Mouse (Mus musculus): ENCODE measurements at regions not wholly inside any gene's neighbourhood (a gene's known extent, or its start where the extent isn't known, plus 50 kb on each side); places are given as distances from the start of the nearest gene placed in this dataset.

DNA sequence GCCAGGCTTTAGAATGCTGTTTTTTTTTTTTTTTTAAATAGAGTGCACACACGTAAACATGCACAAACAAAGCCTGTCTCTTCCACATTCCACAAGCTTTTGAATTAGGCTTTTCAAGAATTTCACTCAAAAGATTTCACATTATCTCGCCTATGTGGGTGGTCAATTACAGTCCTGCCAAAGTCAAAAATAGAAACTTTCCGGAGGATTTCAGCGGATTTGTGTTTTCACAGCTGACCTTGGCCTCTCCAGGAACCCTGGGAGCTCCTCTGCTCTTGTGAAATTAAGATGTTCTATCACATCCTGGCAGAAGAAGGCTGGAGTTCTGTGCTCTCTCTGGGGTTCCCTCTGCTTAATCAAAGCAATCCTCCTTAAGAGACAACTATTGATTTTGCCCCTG is 360.9 kb upstream of the Tenm4 start:
- no peak for DNase-seq (ENCODE audit: extremely low spot score in 1 of 2, low spot score in 1 of 2)

DNA sequence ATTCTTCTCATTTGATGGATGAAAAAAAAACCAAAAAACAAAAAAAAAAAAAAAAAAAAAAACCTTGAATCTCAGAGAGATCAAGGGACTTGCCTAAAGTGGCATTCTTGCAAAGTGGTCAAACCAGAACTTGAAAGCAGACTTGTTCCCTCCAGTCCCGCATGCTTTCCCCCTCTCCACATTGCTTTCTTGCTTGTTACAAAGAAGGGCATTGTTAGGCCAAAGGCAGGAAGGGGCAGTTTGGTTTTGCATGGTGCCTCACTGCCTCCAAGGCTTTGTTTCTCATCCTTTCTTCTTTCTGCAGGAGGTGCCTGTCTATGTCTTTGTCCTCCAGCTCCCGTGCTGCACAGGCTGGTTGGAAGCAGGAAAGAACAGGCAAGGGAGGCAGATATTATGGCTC is 356.2 kb upstream of the Tenm4 start:
- DNase-seq (ENCODE audit: extremely low spot score in 1 of 2, low spot score in 1 of 2), result no peak

DNA sequence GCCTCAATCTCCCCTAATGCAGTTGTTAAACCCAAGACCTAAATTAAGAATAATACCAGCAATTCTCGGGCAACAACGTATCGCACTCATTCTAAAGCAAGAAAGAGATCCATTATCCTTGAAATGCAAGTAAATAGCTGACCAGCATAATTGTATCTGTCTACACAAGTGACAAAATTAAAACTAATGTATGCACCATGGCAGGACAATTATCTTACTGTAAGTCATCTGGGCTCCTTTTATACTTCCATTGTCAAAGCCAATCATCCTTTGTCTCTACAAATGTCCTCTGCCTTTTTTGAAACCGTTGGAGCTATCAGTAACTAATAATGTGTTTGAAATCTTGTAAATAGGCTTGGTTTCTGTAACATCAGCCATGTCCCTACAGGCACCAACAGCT is 347.5 kb upstream of the Tenm4 start:
- no peak for DNase-seq (ENCODE audit: extremely low spot score in 1 of 2, low spot score in 1 of 2)

DNA sequence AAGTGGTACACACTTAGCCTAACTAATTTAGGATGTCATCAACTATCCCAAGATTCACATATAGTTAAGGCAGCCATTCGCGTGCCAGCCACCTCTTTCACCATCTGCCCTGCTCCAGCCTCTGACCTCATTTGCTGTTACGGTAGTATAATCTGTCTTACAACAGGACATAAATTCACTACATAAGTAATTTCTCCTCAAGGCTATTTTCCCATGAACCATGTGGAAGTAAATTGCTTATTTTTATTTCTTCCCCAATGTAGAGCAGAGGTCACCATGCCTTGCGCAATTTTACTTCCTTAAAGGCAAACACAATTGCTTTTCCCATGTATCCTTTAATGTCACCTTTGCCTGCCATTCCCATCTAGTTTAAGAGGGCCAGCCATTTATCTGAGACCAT is 341.2 kb upstream of the Tenm4 start:
- DNase-seq (ENCODE audit: extremely low spot score in 1 of 2, low spot score in 1 of 2), result no peak

DNA sequence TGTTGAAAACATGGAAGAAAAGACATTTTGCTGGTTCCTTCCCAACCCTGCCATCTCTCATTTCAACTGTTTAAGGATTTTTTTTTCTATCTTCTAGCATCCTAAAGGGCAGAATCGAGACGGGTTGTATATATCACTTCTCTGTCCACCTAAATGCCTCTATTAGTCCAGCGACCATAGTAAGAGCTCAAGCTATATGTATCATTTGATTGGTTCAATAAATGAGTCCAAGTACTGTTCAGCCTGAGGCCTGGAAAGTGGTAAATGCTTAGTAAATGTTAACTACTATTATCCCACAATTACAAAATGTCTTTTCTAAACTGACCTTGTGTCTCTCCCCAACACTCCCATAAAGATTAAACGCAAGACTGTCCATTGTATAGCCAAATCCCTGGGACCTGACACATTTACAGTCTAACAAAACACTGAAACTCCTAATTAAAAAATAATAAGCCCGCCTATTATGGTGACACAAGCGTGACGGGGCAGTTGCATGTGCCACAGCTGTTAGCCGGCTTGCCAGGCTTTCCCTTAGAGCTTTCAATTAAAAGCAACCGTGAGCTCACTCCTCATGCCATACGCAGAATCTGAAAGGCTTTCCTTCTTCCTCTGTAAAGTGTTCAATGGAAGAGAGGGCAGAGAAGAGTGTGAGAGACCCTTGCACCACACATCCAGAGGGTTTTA is 336.7 kb upstream of the Tenm4 start:
- DNase-seq (ENCODE audit: extremely low spot score in 1 of 2, low spot score in 1 of 2), result no peak

DNA sequence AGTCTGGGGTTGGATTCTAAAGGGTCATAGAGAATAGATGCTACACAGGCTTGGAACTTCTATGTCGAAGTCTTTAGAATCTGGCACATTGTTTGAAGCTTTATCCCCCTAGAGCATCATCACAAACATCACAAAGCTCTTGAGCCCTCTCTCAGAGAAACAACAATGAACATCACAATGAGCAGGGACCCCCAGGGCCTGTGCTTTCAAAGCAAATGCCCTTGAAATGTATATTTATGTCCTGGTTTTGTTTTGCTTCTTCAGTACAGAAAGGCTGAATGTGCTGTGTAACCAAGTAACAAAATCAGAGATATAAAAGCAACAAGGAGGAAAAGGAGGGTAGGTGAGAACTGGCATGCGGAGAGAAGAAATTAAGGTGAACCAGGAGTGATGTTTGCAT is 330.6 kb upstream of the Tenm4 start:
- DNase-seq (ENCODE audit: extremely low spot score in 1 of 2, low spot score in 1 of 2), result no peak

DNA sequence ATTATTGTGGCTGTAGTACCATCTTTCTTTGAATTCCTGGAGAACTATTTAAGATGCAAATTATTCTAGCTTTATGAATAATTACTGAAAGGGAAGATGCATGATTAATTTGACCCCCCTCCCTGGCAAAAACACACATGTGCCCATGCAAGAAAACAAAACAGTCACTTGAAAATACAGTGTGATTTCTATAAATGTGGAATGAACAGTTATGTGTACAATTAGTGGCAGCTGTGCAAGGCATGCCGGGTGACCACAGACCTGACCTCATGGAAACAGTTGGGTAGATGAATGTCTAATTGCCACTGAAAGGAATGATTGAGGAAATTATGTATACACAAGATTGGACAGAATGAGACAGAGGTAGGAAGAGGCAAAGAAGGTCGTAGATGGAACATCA is 321.2 kb upstream of the Tenm4 start:
- no peak for DNase-seq (ENCODE audit: extremely low spot score in 1 of 2, low spot score in 1 of 2)

DNA sequence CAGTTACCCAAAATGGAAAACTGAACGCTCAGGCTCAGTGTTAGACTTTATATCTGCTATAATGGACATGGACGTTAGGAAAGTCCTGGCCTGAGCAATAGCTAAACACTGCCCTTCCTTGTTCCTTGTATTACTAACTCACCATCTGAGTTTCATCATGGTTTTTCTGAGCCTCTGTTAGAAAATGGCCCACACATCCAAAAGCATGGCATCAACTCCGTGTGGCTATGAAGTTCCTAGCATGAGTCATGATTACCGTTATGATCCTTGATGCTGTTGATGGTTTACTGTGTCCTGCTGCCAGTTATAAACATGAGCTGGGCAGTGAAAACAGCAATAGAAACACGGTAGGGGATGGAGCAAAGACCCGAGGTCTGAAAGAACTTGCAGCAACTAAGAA is 318.4 kb upstream of the Tenm4 start:
- no peak for DNase-seq (ENCODE audit: extremely low spot score in 1 of 2, low spot score in 1 of 2)

DNA sequence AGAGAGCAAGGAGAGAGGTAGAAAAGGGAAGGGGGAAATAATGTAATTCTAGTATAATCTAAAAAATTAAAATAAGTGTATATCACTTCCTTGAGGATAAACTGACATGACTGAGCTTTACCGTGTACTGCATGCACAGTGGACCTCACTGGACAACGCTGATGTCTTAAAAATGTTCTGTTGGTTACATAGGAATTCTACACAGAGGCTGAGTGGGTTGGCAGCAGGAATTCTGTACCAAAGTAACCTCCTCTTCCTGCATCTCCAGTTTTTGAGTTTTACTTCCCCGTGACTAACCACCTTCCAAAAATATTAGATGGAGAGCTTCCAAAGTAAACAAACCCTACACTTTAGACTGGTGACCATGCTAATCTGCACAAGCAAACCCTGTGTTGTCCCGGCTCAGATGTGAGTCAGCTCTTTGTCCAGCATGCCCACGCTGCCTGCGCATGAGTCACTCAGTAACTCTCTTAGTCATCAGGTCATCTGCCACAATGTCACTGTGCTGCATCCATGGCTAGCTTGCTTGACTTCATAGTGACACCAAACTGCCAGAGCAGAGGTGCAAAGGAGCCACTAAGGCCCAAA is 317.7 kb upstream of the Tenm4 start:
- peak; percentile 56 to 66 for DNase-seq (ENCODE audit: extremely low spot score in 1 of 2, low spot score in 1 of 2)

DNA sequence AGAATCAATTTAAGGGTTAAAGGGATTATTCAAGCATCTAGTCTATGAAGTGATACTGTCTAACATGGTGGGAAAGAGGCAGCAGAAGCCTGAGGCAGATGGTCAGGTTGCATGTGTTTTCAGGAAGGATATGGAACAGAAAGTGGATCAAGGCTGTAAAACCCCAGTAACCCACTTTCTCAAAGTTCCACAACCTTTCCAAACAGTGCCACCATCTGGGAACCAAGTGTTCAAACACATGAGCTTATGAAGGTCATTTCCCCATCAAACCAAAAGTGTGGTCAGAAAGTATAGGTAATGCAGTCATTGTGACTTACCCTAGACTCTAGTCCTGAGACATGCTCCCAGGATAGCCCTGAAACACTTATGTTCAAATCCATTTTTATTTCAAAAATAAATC is 312.8 kb upstream of the Tenm4 start:
- peak in 1 of 2 experiments; percentile 32 for DNase-seq (ENCODE audit: extremely low spot score in 1 of 2, low spot score in 1 of 2)

DNA sequence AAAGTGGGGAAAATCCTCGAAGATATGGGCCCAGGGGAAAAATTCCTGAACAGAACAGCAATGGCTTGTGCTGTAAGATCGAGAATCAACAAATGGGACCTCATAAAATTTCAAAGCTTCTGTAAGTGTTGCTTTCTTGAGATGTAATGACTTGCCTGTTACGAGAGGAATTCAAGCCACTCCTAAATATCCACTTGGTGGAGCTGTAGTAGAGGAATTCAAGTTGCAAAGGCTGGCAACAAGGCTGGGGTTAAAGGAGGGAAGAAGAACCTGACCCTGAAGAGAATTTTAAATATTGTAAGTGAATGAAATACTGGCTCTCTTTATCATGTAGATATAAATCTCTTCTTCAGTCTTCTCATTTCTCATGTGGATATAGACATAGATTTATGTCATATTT is 306.8 kb upstream of the Tenm4 start:
- DNase-seq (ENCODE audit: extremely low spot score in 1 of 2, low spot score in 1 of 2), result no peak

DNA sequence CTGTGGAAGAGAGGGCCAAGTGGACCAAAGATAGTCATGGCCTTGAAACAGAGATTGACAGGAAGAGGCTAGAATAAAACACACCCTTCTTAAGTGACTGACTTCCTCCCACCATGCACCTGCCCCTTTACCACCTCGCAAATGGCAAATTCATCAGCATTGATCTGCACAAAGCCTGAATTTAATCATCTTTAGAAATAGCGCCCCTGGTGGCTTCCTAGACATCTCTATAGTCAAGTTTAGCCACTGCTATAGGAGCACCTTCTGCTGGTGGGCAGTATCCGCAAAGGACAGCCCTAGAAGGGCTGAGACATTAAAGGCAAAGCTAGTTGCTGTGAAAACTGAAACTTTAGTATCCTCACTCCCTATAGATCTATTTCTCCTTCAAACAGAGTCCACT is 305.8 kb upstream of the Tenm4 start:
- DNase-seq (ENCODE audit: extremely low spot score in 1 of 2, low spot score in 1 of 2), result no peak

DNA sequence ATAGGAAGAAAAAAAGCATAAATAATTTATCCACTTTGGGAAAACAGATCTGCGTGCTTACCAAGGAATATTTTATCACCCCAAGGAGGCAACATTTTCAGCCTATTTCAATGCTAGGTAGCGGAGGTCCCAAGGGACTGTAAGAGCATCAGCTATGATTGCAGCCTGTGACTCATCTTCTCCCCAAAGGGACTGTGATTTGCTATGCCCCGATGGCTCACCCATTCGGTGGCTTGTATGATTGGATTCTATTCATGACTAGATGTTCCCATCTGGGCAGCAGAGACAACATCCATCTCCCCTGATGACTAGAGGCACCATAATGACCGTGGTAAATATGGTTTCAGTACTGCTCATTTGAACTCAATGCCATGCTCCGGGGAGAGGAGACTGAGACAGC is 302.3 kb upstream of the Tenm4 start:
- no peak for DNase-seq (ENCODE audit: extremely low spot score in 1 of 2, low spot score in 1 of 2)

DNA sequence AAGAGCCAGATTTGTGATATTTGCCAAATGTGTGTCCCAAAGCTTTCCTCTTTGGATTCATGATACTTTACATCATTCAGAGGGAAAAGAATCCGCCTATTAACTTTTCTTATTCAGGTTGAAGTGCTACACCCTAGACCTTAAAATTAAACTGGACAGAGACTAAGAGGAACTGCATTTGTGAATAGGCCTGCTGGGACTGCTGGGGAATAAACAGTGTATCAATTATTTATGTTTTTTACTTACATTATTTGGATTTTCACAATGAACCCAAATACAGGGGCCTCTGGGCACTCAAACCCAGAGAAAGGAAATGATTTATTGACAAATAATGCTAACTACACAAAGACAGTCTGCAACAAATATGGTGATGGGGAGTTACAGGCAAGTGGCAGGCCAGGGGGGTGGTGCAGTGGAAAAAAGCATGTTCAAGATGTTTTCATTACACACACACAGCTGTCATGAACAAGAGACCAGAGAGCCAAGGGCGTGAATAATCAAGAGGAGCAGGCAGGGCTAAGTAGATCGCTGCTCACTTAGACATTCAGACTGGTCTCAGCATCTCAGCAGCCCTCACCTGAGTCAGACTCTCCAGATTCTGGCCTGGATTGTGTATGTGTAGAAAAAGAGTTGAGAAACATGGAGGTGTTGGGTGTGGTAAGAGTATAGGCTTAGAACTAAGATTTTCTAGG is 290.3 kb upstream of the Tenm4 start:
- no peak for DNase-seq (ENCODE audit: extremely low spot score in 1 of 2, low spot score in 1 of 2)

DNA sequence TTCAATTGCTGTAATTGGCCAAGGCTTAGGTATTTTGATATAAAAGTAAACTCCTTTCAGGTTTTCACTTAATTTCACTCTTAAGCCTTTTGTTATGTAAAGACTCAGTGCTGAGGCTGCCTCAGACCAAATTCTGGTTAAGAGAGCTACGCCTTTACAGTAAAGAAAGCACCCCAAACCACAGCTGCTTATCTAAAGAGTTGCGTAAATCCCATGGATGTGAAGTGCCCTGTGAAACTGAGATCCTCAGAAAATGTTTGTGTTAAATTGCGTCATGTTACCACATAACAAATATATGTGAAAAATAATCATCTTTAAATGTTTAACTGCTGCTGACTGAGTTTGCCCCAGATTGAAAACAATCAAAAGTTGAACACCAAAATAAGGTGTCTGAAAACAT is 269.5 kb upstream of the Tenm4 start:
- no peak for DNase-seq (ENCODE audit: extremely low spot score in 1 of 2, low spot score in 1 of 2)

DNA sequence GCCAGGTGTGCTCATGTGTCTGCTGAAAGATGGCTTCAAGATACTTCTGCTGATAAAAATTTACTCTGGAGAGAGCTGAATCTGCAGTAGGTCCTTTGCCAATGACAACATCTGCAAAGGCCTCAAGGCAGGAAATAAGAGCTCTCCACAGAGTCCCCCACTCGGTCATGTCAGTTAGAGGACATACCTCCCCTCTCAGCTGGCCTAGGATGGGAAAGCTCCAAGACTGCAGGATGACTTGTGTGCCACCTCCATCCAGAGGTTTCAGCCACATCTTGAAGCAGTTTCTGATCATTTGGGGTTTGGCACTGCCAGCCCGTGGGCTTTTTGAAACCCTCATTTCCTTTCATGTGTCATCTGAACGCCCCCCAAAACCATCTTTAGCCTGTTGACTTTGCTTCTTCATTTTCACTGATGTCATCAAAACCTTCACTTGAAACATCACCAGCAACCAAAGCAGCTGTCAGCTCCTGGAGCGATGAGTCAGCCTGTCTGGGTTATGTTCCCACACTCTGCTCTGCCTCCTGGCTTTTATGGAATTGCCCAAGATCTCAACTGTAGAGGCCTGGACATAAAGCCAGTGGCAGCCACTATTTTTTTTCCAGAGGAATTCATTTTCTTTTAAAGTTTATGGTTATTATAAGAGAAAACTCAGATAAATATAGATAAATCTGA is 256.5 kb upstream of the Tenm4 start:
- peak; percentile 59 to 67 for DNase-seq (ENCODE audit: extremely low spot score in 1 of 2, low spot score in 1 of 2)

DNA sequence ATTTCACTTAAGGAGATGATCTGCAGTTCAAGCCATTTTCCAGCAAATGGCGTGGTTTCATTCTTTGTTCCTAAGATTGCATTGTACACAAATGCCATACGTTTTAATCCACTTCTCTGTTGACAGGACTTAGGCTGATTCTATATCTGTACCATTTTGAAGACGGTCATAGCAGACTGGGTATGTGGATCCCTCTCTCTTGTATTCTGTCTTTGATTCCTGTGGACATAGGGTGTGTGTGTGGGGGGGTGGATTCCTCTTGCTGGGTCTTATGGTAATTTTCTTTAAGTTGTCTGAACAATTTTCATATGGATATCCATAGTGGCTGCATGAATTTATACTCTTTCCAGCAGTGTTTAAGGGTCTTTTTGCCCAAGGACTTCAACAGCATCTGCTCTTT is 251.1 kb upstream of the Tenm4 start:
- no peak for DNase-seq (ENCODE audit: extremely low spot score in 1 of 2, low spot score in 1 of 2)

DNA sequence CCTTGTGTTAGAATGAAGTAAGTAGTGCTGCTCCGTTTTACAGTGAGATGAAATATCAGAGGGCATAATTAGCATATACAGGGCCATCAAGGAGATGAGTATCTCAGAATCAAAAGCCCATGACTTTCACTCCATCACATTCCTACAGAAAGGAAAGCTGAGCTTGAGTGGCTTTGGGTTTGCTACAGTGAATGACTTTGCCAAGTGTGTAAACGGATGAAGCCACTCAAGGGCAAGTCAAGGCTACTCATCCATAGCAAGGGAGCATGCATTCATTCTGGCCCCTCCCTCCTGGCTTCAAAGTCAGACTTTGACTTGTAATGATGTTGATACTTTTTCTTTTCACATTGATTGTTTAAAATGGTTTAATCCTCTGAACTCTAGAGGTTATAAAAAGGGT is 246.2 kb upstream of the Tenm4 start:
- DNase-seq (ENCODE audit: extremely low spot score in 1 of 2, low spot score in 1 of 2), result no peak

DNA sequence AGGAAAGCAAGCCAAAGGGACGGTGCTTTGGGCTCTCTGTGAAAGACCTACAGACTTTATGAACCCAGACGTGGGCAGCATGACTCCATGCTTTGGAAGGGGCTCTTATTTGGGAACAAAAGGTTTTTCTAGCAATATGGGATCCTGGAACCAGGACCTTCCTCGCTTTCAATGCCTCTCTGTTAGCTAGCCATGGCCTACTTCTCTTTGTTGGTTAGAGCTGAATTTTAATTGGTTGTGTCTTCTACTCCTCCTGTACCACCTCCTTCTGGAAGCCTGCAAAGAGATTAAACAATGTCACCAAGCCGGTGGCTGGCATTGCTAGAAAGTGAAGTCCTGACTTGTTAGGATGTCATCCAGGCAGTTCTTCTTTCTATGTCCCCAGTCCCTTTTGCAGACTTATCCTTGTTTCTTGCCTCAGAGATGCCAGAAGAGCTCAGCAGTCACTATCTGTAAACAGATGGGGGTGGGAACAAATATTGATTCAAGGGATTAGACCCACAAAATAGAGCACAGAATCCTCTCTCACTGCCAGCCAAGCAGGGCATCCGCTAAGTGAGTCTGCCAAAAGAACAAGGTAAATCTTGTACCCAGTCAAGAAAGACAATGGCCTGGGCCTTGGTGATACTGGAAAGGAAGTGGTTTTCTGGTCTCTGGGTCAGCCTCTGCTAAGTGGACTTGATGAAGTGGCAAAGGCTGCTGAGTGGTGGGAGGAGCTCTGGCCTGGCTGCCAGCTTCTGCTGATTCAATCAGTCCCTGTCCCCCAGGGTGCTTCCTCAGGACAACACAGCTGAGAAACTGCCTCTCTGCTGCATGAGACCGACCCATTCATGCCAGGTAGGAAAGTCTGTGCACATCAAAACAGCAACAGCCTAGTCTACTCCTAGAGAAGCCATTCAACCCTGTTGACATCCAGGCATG is 244.7 kb upstream of the Tenm4 start:
- peak in 1 of 2 experiments; percentile 9 for DNase-seq (ENCODE audit: extremely low spot score in 1 of 2, low spot score in 1 of 2)

DNA sequence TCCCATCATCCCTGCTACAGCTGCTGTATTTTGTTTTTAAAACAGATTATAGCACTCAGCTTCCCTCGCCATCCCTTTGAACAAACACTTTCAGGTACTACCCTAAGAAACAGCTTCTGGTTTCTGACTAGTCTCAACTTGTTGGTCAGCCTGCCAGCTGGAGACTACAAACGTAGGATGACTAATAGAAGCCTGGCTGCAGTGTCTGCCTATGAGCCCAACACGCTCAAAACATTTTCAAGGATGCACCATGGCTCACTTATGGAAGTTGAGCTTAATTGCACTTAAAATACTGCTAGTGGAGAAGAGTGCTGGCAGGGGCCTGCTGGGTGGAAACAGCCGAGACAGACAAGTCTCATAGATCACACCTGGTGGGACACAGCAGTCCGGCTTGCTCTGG is 234.4 kb upstream of the Tenm4 start:
- DNase-seq (ENCODE audit: extremely low spot score in 1 of 2, low spot score in 1 of 2), result peak in 1 of 2 experiments; percentile 35

DNA sequence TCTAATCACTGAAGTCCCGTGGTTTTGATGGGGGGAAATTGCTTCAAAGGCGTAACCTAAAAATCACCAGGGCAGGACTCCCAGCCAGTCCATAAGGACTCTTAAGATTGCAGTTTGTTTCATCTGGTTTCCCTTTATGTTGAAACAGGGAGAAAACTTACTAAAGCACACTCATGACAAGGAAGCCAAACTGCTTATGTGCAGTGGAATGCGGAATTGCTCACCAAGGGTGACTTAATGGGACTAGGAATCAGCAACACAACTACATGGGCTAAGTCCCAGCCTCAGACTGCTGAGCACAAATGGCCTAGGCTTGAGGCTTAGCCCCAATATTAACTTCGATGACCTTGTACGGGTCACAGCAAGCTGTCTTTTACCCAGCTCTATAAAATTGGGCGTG is 227.6 kb upstream of the Tenm4 start:
- no peak for DNase-seq (ENCODE audit: extremely low spot score in 1 of 2, low spot score in 1 of 2)
